Mouse (Mus musculus): ENCODE measurements around the gene Copz2. TPM values are rescaled to one million over a fixed set of nuclear protein-coding genes. Genes with fewer than 3 reads are reported as not detected.
"Not testable (repeated sequence)": the region's sequence is repeated elsewhere in the genome, so short reads cannot be mapped to it uniquely, and the experiment has no call there.

Copz2 gene
- polyA plus RNA-seq, 1 experiment from 2014 or later = 51.0 TPM

GRCm38 (mm10) chr11:96839877-96840276 lies 9.8 kb upstream of the Copz2 start:
- Histone ChIP-seq H3K4me3 (ENCODE audit: low read depth, low read length) (no peak overlapping the region), H3K27me3 (ENCODE audit: insufficient read depth, low read length) (no peaks in the 10 kb centered on the region), H3K36me3 (replicated peaks; ENCODE audit: insufficient read depth, low read length) (no peaks in the 10 kb centered on the region), H3K27ac (ENCODE audit: low read depth) (no peak overlapping the region), H3K4me2 (ENCODE audit: low read depth, low read length) (no peak overlapping the region), H3K9ac (replicated peaks) (no peak overlapping the region), H3K9me3 (ENCODE audit: low read length) (no peaks in the 10 kb centered on the region), H3K4me1 (ENCODE audit: insufficient read depth) (peaks cover 2% of the 10 kb centered on the region; the same call in 1 of the 2 replicates)
- ATAC-seq (no peak), DNase-seq (no peak)
- TF ChIP-seq CTCF (IDR thresholded peaks at IDR 0.05; ENCODE audit: low read depth) (no peak), EP300 (IDR thresholded peaks at IDR 0.05; ENCODE audit: low read depth) (no peak)
- 49% methylated on average over 3 of the region's 3 CpGs for WGBS (ENCODE audit: insufficient replicate concordance)

GRCm38 (mm10) chr11:96840290-96840689 lies 9.4 kb upstream of the Copz2 start:
- H3K4me2 ChIP-seq (ENCODE audit: low read depth, low read length) = no peak overlapping the region
- H3K36me3 ChIP-seq (replicated peaks; ENCODE audit: insufficient read depth, low read length) = no peaks in the 10 kb centered on the region
- no peaks in the 10 kb centered on the region for H3K9me3 ChIP-seq (ENCODE audit: low read length)
- H3K27ac ChIP-seq (ENCODE audit: low read depth) = no peak overlapping the region
- no peak for DNase-seq
- WGBS (ENCODE audit: insufficient replicate concordance) = 46% methylated on average over 8 of the region's 8 CpGs
- H3K4me1 ChIP-seq (ENCODE audit: insufficient read depth) = peaks cover 2% of the 10 kb centered on the region; the same call in 1 of the 2 replicates
- no peak overlapping the region for H3K4me3 ChIP-seq (ENCODE audit: low read depth, low read length)
- TF ChIP-seq EP300 (IDR thresholded peaks at IDR 0.05; ENCODE audit: low read depth) (no peak), CTCF (IDR thresholded peaks at IDR 0.05; ENCODE audit: low read depth) (no peak)
- no peaks in the 10 kb centered on the region for H3K27me3 ChIP-seq (ENCODE audit: insufficient read depth, low read length)
- no peak for ATAC-seq
- no peak overlapping the region for H3K9ac ChIP-seq (replicated peaks)

DNA sequence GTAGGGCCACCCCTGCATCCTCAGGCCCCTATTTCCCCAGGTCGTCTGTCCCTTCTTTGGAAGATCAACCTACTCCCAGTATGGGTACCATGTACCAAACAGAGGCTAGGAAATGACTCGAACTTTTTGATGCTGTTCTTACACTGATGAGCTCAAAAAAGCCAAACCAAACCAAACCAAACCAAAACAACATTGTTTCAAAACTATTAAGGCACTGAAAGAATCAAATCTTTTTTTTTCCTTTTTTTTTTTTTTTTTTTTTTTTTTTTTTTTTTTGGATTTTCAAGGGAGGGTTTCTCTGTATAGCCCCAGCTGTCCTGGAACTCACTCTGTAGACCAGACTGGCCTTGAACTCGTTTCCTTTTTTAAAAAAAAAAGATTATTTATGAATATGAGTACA lies 6.0 kb upstream of the Copz2 start:
- no peak overlapping the region for H3K4me2 ChIP-seq (ENCODE audit: low read depth, low read length)
- DNase-seq = no peak
- ATAC-seq = no peak
- H3K27me3 ChIP-seq (ENCODE audit: insufficient read depth, low read length) = no peaks in the 10 kb centered on the region
- peaks cover 2% of the 10 kb centered on the region; the same call in 1 of the 2 replicates for H3K4me1 ChIP-seq (ENCODE audit: insufficient read depth)
- no peak overlapping the region for H3K27ac ChIP-seq (ENCODE audit: low read depth)
- H3K9me3 ChIP-seq (ENCODE audit: low read length) = no peaks in the 10 kb centered on the region
- no peak overlapping the region for H3K9ac ChIP-seq (replicated peaks)
- WGBS (ENCODE audit: insufficient replicate concordance) = 48% methylated on average over 3 of the region's 3 CpGs
- TF ChIP-seq EP300 (IDR thresholded peaks at IDR 0.05; ENCODE audit: low read depth) (no peak), CTCF (IDR thresholded peaks at IDR 0.05; ENCODE audit: low read depth) (no peak)
- H3K4me3 ChIP-seq (ENCODE audit: low read depth, low read length) = no peak overlapping the region
- no peaks in the 10 kb centered on the region for H3K36me3 ChIP-seq (replicated peaks; ENCODE audit: insufficient read depth, low read length)

GRCm38 (mm10) chr11:96847240-96847639 lies 2.4 kb upstream of the Copz2 start:
- peaks cover 4% of the 10 kb centered on the region; the same call in 1 of the 2 replicates for H3K27me3 ChIP-seq (ENCODE audit: insufficient read depth, low read length)

GRCm38 (mm10) chr11:96848694-96849093 lies 976 bp upstream of the Copz2 start:
- Histone ChIP-seq H3K9me3 (ENCODE audit: low read length) (no peaks in the 10 kb centered on the region), H3K27ac (ENCODE audit: low read depth) (no peak overlapping the region), H3K9ac (replicated peaks) (no peak overlapping the region), H3K4me2 (ENCODE audit: low read depth, low read length) (no peak overlapping the region), H3K4me3 (ENCODE audit: low read depth, low read length) (no peak overlapping the region), H3K27me3 (ENCODE audit: insufficient read depth, low read length) (peaks cover 4% of the 10 kb centered on the region; the same call in 1 of the 2 replicates), H3K36me3 (replicated peaks; ENCODE audit: insufficient read depth, low read length) (no peaks in the 10 kb centered on the region), H3K4me1 (ENCODE audit: insufficient read depth) (peaks cover 9% of the 10 kb centered on the region)
- no peak for ATAC-seq
- no peak for DNase-seq
- WGBS (ENCODE audit: insufficient replicate concordance) = 79% methylated on average over 9 of the region's 9 CpGs
- TF ChIP-seq CTCF (IDR thresholded peaks at IDR 0.05; ENCODE audit: low read depth) (no peak), EP300 (IDR thresholded peaks at IDR 0.05; ENCODE audit: low read depth) (no peak)

More at GRCm38 (mm10) chr11:96847240-96847639, 2.4 kb upstream of the Copz2 start:
- 53% methylated on average over 3 of the region's 3 CpGs for WGBS (ENCODE audit: insufficient replicate concordance)
- no peak overlapping the region for H3K9ac ChIP-seq (replicated peaks)
- no peak overlapping the region for H3K4me3 ChIP-seq (ENCODE audit: low read depth, low read length)
- no peak overlapping the region for H3K4me2 ChIP-seq (ENCODE audit: low read depth, low read length)
- peaks cover 9% of the 10 kb centered on the region for H3K4me1 ChIP-seq (ENCODE audit: insufficient read depth)
- no peak for ATAC-seq
- H3K36me3 ChIP-seq (replicated peaks; ENCODE audit: insufficient read depth, low read length) = no peaks in the 10 kb centered on the region
- no peak overlapping the region for H3K27ac ChIP-seq (ENCODE audit: low read depth)
- no peaks in the 10 kb centered on the region for H3K9me3 ChIP-seq (ENCODE audit: low read length)
- no peak for TF ChIP-seq EP300 (IDR thresholded peaks at IDR 0.05; ENCODE audit: low read depth)
- no peak for TF ChIP-seq CTCF (IDR thresholded peaks at IDR 0.05; ENCODE audit: low read depth)
- DNase-seq = no peak

DNA sequence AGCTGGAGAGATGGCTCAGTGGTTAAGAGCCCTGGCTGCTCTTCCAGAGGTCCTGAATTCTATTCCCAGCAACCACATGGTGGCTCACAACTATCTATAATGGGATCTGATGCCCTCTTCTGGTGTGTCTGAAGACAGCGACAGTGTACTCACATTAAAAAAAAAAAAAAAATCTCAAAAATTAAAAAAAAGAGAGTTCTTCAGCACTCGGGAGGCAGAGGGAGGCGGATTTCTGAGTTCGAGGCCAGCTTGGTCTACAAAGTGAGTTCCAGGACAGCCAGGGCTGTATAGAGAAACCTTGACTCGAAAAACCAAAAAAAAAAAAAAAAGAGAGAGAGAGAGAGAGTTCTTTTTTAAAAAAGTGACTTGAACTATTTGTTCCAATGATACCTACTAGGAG lies 525 bp upstream of the Copz2 start:
- not testable (repeated sequence) for H3K36me3 ChIP-seq (replicated peaks; ENCODE audit: insufficient read depth, low read length); H3K4me1 ChIP-seq (ENCODE audit: insufficient read depth); ATAC-seq; H3K27ac ChIP-seq (ENCODE audit: low read depth); DNase-seq; H3K9me3 ChIP-seq (ENCODE audit: low read length); H3K27me3 ChIP-seq (ENCODE audit: insufficient read depth, low read length)
- whole genome bisulfite sequencing (ENCODE audit: insufficient replicate concordance) = 68% methylated on average over 5 of the region's 5 CpGs
- peak overlapping the region; percentile 84 for H3K4me2 ChIP-seq (ENCODE audit: low read depth, low read length)
- H3K9ac ChIP-seq (replicated peaks) = peak overlapping the region; percentile 65
- H3K4me3 ChIP-seq (ENCODE audit: low read depth, low read length) = peak overlapping the region; percentile 60; the same call in 1 of the 2 replicates

GRCm38 (mm10) chr11:96857446-96857845 lies 7.8 kb downstream of the Copz2 start:
- Histone ChIP-seq H3K9me3 (ENCODE audit: low read length) (no peaks in the 10 kb centered on the region), H3K36me3 (replicated peaks; ENCODE audit: insufficient read depth, low read length) (no peaks in the 10 kb centered on the region), H3K27me3 (ENCODE audit: insufficient read depth, low read length) (no peaks in the 10 kb centered on the region), H3K9ac (replicated peaks) (no peak overlapping the region), H3K4me1 (ENCODE audit: insufficient read depth) (peaks cover 6% of the 10 kb centered on the region), H3K4me2 (ENCODE audit: low read depth, low read length) (no peak overlapping the region), H3K4me3 (ENCODE audit: low read depth, low read length) (no peak overlapping the region), H3K27ac (ENCODE audit: low read depth) (peak overlapping the region; percentile 29)
- WGBS (ENCODE audit: insufficient replicate concordance) = 69% methylated on average over 5 of the region's 5 CpGs
- no peak for TF ChIP-seq EP300 (IDR thresholded peaks at IDR 0.05; ENCODE audit: low read depth)
- no peak for TF ChIP-seq CTCF (IDR thresholded peaks at IDR 0.05; ENCODE audit: low read depth)
- DNase-seq = peak; percentile 60
- ATAC-seq = peak; percentile 84
